Mouse (Mus musculus) embryonic fibroblast, embryonic 13.5 days (primary cell): ENCODE measurements around the gene Zfp212.

Experiments used
- CTCF ChIP-seq: IDR thresholded peaks from 2 replicates; pipeline ENCODE4 v1.5.1; 2011; ENCODE audit warnings: mild to moderate bottlenecking, control low read depth, low read length, moderate library complexity, borderline replicate concordance; ENCODE audit not compliant: insufficient read depth
- POLR2A ChIP-seq: IDR thresholded peaks from 2 replicates; pipeline ENCODE4 v1.6.1; 2011; ENCODE audit warnings: low read depth, mild to moderate bottlenecking, control low read depth, low read length, moderate library complexity

DNA sequence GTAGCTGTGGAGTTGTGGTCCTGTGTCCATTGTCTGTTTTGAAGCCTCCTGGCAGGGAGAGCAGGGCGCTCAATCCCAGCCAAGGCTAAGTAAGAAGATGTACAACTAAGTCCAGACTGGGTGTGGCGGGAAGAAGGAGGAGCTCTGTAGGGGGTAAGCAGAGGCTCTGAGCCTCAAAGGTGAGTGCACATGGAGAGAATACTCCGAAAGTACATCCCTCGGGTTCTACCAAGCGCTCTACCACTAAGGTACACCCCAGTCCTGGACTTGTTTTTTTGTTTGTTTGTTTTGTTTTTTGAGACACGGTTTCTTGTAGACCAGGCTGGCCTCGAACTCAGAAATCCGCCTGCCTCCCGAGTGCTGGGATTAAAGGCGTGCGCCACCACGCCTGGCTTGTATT, 22.2 kb downstream of the Zfp212 start:
- TF ChIP-seq CTCF (no peak), POLR2A (no peak)
